Mouse (Mus musculus): ENCODE data around the gene Cpa2.

DNA sequence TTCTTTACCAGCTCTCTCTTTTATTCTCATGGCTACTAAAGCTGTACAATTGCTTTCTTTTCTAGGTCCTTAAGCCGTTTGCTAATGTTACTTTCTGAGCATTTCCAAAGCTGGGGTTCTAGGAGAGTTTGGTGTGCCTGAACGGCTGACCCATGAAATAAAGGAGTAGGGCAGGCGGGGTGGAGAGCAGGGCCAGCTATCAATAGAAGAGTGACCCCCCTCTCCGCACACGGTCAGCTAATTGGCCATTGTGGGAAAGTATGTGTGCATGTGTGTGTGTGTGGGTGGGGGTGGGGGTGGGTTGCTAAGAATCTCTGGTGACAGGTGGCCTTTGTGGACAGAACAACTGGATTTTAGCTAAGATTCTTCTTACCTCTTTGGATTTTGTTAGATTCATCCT, 69.8 kb downstream of the Cpa2 start:
- TF ChIP-seq CTCF (IDR thresholded peaks at IDR 0.05) (no peak), POLR2A (IDR thresholded peaks at IDR 0.05; ENCODE audit: insufficient read depth, low read depth, low read length) (no peak)

Measured in heart, adult 2 months (tissue).